Mouse (Mus musculus) cortical plate, adult 2 months (tissue): ENCODE measurements at regions not wholly inside any gene's neighbourhood (a gene's known extent, or its start where the extent isn't known, plus 50 kb on each side); places are given as distances from the start of the nearest gene placed in this dataset.

Experiments
- H3K27ac ChIP-seq: fragments of 200-500 bp; 2 replicates; pipeline ENCODE4 v1.5.1; 2012; ENCODE audit warnings: low read length, control low read depth, inconsistent platforms; ENCODE audit not compliant: insufficient read depth
- H3K4me1 ChIP-seq: fragments of 200-500 bp; 2 replicates; pipeline ENCODE4 v1.6.1; 2011; ENCODE audit warnings: low read length; ENCODE audit not compliant: control insufficient read depth, insufficient read depth
- H3K4me3 ChIP-seq: fragments of 200-500 bp; 2 replicates; pipeline ENCODE4 v1.5.1; 2011; ENCODE audit warnings: mild to moderate bottlenecking, low read length, control low read depth; ENCODE audit not compliant: insufficient read depth
- CTCF ChIP-seq: fragments of 200-500 bp; IDR thresholded peaks from 2 replicates; pipeline ENCODE4 v1.5.1; 2011; ENCODE audit warnings: mild to moderate bottlenecking, control low read depth, low read length; ENCODE audit not compliant: insufficient read depth; ENCODE audit errors: extremely low read depth
- POLR2A ChIP-seq: fragments of 200-500 bp; IDR thresholded peaks from 2 replicates; pipeline ENCODE4 v1.6.1; 2011; ENCODE audit warnings: mild to moderate bottlenecking, low read length, control low read depth; ENCODE audit not compliant: insufficient read depth; ENCODE audit errors: extremely low read depth

GRCm38 (mm10) chr7:72711193-72712131 lies 405.1 kb upstream of the Mctp2 start:
- TF ChIP-seq CTCF = no peak
- no peak for TF ChIP-seq POLR2A
- no peaks in the 10 kb centered on the region for H3K4me1 ChIP-seq
- no peak overlapping the region for H3K27ac ChIP-seq
- H3K4me3 ChIP-seq = no peak overlapping the region

- Histone ChIP-seq H3K4me1 (no peaks in the 10 kb centered on the region), H3K4me3 (no peak overlapping the region), H3K27ac (no peak overlapping the region)
- TF ChIP-seq CTCF (no peak), POLR2A (no peak)
Observed at GRCm38 (mm10) chr7:72715401-72715800, 409.0 kb upstream of the Mctp2 start.

- TF ChIP-seq POLR2A (no peak), CTCF (no peak)
- no peaks in the 10 kb centered on the region for H3K4me1 ChIP-seq
- H3K4me3 ChIP-seq = no peak overlapping the region
- H3K27ac ChIP-seq = no peak overlapping the region
Observed at GRCm38 (mm10) chr7:72716051-72716450, 409.6 kb upstream of the Mctp2 start.

GRCm38 (mm10) chr7:72726214-72726854 lies 419.9 kb upstream of the Mctp2 start:
- H3K27ac ChIP-seq = no peak overlapping the region
- no peak for TF ChIP-seq POLR2A
- no peak for TF ChIP-seq CTCF
- no peaks in the 10 kb centered on the region for H3K4me1 ChIP-seq
- no peak overlapping the region for H3K4me3 ChIP-seq

GRCm38 (mm10) chr7:72737792-72738191 lies 431.4 kb upstream of the Mctp2 start:
- TF ChIP-seq POLR2A (no peak), CTCF (no peak)

GRCm38 (mm10) chr7:72738324-72738944 lies 432.0 kb upstream of the Mctp2 start:
- no peak overlapping the region for H3K27ac ChIP-seq
- no peaks in the 10 kb centered on the region for H3K4me1 ChIP-seq
- no peak overlapping the region for H3K4me3 ChIP-seq
- TF ChIP-seq POLR2A = no peak
- no peak for TF ChIP-seq CTCF

More at GRCm38 (mm10) chr7:72737792-72738191, 431.4 kb upstream of the Mctp2 start:
- Histone ChIP-seq H3K27ac (no peak overlapping the region), H3K4me3 (no peak overlapping the region), H3K4me1 (no peaks in the 10 kb centered on the region)

GRCm38 (mm10) chr7:72742376-72742775 lies 436.0 kb upstream of the Mctp2 start:
- TF ChIP-seq CTCF (no peak), POLR2A (no peak)
- Histone ChIP-seq H3K4me3 (no peak overlapping the region), H3K4me1 (no peaks in the 10 kb centered on the region), H3K27ac (no peak overlapping the region)

GRCm38 (mm10) chr7:72751501-72751917 lies 445.1 kb upstream of the Mctp2 start:
- no peaks in the 10 kb centered on the region for H3K4me1 ChIP-seq
- TF ChIP-seq CTCF = no peak
- no peak for TF ChIP-seq POLR2A
- no peak overlapping the region for H3K4me3 ChIP-seq
- no peak overlapping the region for H3K27ac ChIP-seq

- H3K27ac ChIP-seq = no peak overlapping the region
- TF ChIP-seq CTCF = no peak
- TF ChIP-seq POLR2A = no peak
- no peak overlapping the region for H3K4me3 ChIP-seq
- no peaks in the 10 kb centered on the region for H3K4me1 ChIP-seq
Observed at GRCm38 (mm10) chr7:72753053-72753559, 446.7 kb upstream of the Mctp2 start.

GRCm38 (mm10) chr7:72762711-72763110 lies 456.3 kb upstream of the Mctp2 start:
- no peak overlapping the region for H3K27ac ChIP-seq
- H3K4me1 ChIP-seq = no peaks in the 10 kb centered on the region
- H3K4me3 ChIP-seq = no peak overlapping the region
- TF ChIP-seq POLR2A (no peak), CTCF (no peak)
